Mouse (Mus musculus) midbrain, embryonic 11.5 days (tissue): ENCODE measurements around the gene Nphs1. TPM values are rescaled to one million over a fixed set of nuclear protein-coding genes. Genes with fewer than 3 reads are reported as not detected.

Source experiments
- polyA plus RNA-seq: library from polyadenylated mRNA; unstranded; fragments of >200 nt; fragmentation: Nextera tagmentation; extraction: Ambion mirVana; gene quantifications from 2 replicates; pipeline ENCODE4 v1.2.1, GENCODE M21; 2014

Gene Nphs1
- polyA plus RNA-seq, 1 experiment from 2014 or later = not detected

Other genes with a start within 250 kb of the Nphs1 start
- gene Polr2i, start 226.4 kb upstream of the Nphs1 start, polyA plus RNA-seq = 149 and 163 TPM in 2 replicates
- 255 and 260 TPM in 2 replicates for gene Tbcb, start 226.0 kb upstream of the Nphs1 start, polyA plus RNA-seq
- not detected in 2 replicates for gene Ovol3, start 222.6 kb upstream of the Nphs1 start, polyA plus RNA-seq
- gene Thap8, start 178.2 kb upstream of the Nphs1 start, polyA plus RNA-seq = 0.19 and 0.28 TPM in 2 replicates
- gene Wdr62, start 177.9 kb upstream of the Nphs1 start, polyA plus RNA-seq = 11.3 and 11.5 TPM in 2 replicates
- 66.6 and 92.0 TPM in 2 replicates for gene Clip3, start 166.6 kb upstream of the Nphs1 start, polyA plus RNA-seq
- 84.3 and 86.0 TPM in 2 replicates for gene Alkbh6, start 149.6 kb upstream of the Nphs1 start, polyA plus RNA-seq
- 8.2 and 8.4 TPM in 2 replicates for gene Syne4, start 143.5 kb upstream of the Nphs1 start, polyA plus RNA-seq
- gene E130208F15Rik, start 136.6 kb upstream of the Nphs1 start, polyA plus RNA-seq = 0.52 TPM in 1 of 2 replicates, not detected in the other
- gene Sdhaf1, start 134.4 kb upstream of the Nphs1 start, polyA plus RNA-seq = 23.1 and 24.5 TPM in 2 replicates
- gene Lrfn3, start 95.5 kb upstream of the Nphs1 start, polyA plus RNA-seq = 5.3 and 5.9 TPM in 2 replicates
- gene Tyrobp, start 44.6 kb upstream of the Nphs1 start, polyA plus RNA-seq = 16.6 and 19.7 TPM in 2 replicates
- gene Hcst, start 38.5 kb upstream of the Nphs1 start, polyA plus RNA-seq = 0.43 and 0.45 TPM in 2 replicates
- gene Nfkbid, start 36.6 kb upstream of the Nphs1 start, polyA plus RNA-seq = 0.63 and 1.2 TPM in 2 replicates
- gene Aplp1, start 12.8 kb upstream of the Nphs1 start, polyA plus RNA-seq = 128 and 134 TPM in 2 replicates
- gene Kirrel2, start 625 bp upstream of the Nphs1 start, polyA plus RNA-seq = 0.58 and 0.61 TPM in 2 replicates
- not detected in 2 replicates for gene Prodh2, start 35.3 kb downstream of the Nphs1 start, polyA plus RNA-seq
- gene Arhgap33, start 76.7 kb downstream of the Nphs1 start, polyA plus RNA-seq = 32.0 and 41.1 TPM in 2 replicates
- gene Hspb6, start 93.9 kb downstream of the Nphs1 start, polyA plus RNA-seq = 4.2 and 4.6 TPM in 2 replicates
- 11.3 and 11.5 TPM in 2 replicates for gene Proser3, start 94.0 kb downstream of the Nphs1 start, polyA plus RNA-seq
- gene Lin37, start 101.5 kb downstream of the Nphs1 start, polyA plus RNA-seq = 48.7 and 49.7 TPM in 2 replicates
- 90.7 and 94.8 TPM in 2 replicates for gene U2af1l4, start 105.0 kb downstream of the Nphs1 start, polyA plus RNA-seq
- 6.9 and 7.5 TPM in 2 replicates for gene Gm49396, start 105.0 kb downstream of the Nphs1 start, polyA plus RNA-seq
- 98.0 and 110 TPM in 2 replicates for gene Psenen, start 105.3 kb downstream of the Nphs1 start, polyA plus RNA-seq
- 4.0 and 4.1 TPM in 2 replicates for gene Igflr1, start 107.1 kb downstream of the Nphs1 start, polyA plus RNA-seq
- gene Kmt2b, start 130.4 kb downstream of the Nphs1 start, polyA plus RNA-seq = 10.3 and 10.7 TPM in 2 replicates
- 0.21 and 0.25 TPM in 2 replicates for gene Zbtb32, start 140.6 kb downstream of the Nphs1 start, polyA plus RNA-seq
- gene Upk1a, start 154.5 kb downstream of the Nphs1 start, polyA plus RNA-seq = 0.67 and 1.0 TPM in 2 replicates
- 791 and 797 TPM in 2 replicates for gene Cox6b1, start 167.8 kb downstream of the Nphs1 start, polyA plus RNA-seq
- not detected in 2 replicates for gene Etv2, start 177.5 kb downstream of the Nphs1 start, polyA plus RNA-seq
- gene Rbm42, start 192.0 kb downstream of the Nphs1 start, polyA plus RNA-seq = 112 and 138 TPM in 2 replicates
- 51.0 and 52.4 TPM in 2 replicates for gene Haus5, start 206.7 kb downstream of the Nphs1 start, polyA plus RNA-seq
- not detected in 2 replicates for gene Pmis2, start 213.3 kb downstream of the Nphs1 start, polyA plus RNA-seq
- gene 2200002J24Rik, start 240.6 kb downstream of the Nphs1 start, polyA plus RNA-seq = not detected in 2 replicates